Mouse (Mus musculus) thymus, adult 2 months (tissue): Measurements from ENCODE around the gene Casq1. TPM values are rescaled to one million over a fixed set of nuclear protein-coding genes. Genes with fewer than 3 reads are reported as not detected.

Experiments
- DNase-seq: peaks from one replicate; pipeline ENCODE4 v3.0.0; 2021
- H3K27ac ChIP-seq: fragments of 200-500 bp; 2 replicates; pipeline ENCODE4 v1.5.1; 2012; ENCODE audit warnings: low read length, control low read depth; ENCODE audit not compliant: control insufficient read depth, insufficient read depth
- H3K27me3 ChIP-seq: fragments of 200-500 bp; 2 replicates; pipeline ENCODE4 v1.6.1; 2012; ENCODE audit warnings: mild to moderate bottlenecking, low read length, moderate library complexity, mixed read lengths; ENCODE audit not compliant: control insufficient read depth, insufficient read depth
- H3K36me3 ChIP-seq: fragments of 200-500 bp; 2 replicates; pipeline ENCODE4 v1.6.1; 2012; ENCODE audit warnings: mild to moderate bottlenecking, low read length, moderate library complexity; ENCODE audit not compliant: control insufficient read depth, insufficient read depth
- H3K4me1 ChIP-seq: fragments of 200-500 bp; replicated peaks from 2 replicates; pipeline ENCODE4 v1.6.1; 2012; ENCODE audit warnings: low read length; ENCODE audit not compliant: control insufficient read depth, insufficient read depth
- H3K4me3 ChIP-seq: fragments of 200-500 bp; 2 replicates; pipeline ENCODE4 v1.5.1; 2012; ENCODE audit warnings: mild to moderate bottlenecking, low read length, control low read depth, moderate library complexity; ENCODE audit not compliant: control insufficient read depth, insufficient read depth
- CTCF ChIP-seq: fragments of 200-500 bp; IDR thresholded peaks from 2 replicates; pipeline ENCODE4 v1.5.1; 2012; ENCODE audit warnings: mild to moderate bottlenecking, control low read depth, low read length, moderate library complexity, borderline replicate concordance; ENCODE audit not compliant: control insufficient read depth, poor library complexity, insufficient read depth; ENCODE audit errors: extremely low read depth
- POLR2A ChIP-seq: fragments of 200-500 bp; IDR thresholded peaks from 2 replicates; pipeline ENCODE4 v1.6.1; 2012; ENCODE audit warnings: mild to moderate bottlenecking, low read length, control low read depth, moderate library complexity; ENCODE audit not compliant: control insufficient read depth, poor library complexity, insufficient read depth; ENCODE audit errors: extremely low read depth
- WGBS: fragments of 180-500 bp; shearing (Covaris S2); methylation state at CpG from one replicate; pipeline ENCODE4 v1.1.7; 2018; 5-methylcytosine and 5-hydroxymethylcytosine counted together
- polyA plus RNA-seq: library from polyadenylated mRNA; depleted of rRNA; stranded (reverse); fragments of >200 nt; gene quantifications from 2 replicates; pipeline ENCODE4 v1.2.3, GENCODE M21; 2012

Casq1 gene
- polyA plus RNA-seq, 1 experiment: 1.4 TPM

DNA sequence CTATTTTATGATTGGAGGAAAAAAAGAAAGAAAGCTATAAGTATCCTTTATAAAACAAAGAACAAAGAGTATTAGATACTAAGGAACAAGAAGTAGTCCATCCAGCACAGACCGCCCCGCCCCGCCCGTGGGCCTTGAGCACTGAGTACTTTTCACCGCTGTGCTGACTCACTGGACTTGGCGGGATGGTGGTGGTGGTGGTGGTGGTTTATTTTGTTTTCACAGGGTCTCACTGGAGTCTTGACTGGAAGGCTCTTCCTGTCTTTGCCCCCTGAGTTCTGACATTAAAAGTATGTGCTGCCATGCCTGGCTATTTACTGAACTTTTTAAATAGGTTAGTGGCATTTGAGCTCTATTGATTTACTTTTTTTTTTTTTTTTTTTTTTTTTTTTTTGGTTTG is 36.6 kb downstream of the Casq1 start:
- Histone ChIP-seq H3K4me1 (no peaks in the 10 kb centered on the region), H3K36me3 (peaks cover 67% of the 10 kb centered on the region), H3K27me3 (no peaks in the 10 kb centered on the region), H3K27ac (no peak overlapping the region), H3K4me3 (no peak overlapping the region)
- TF ChIP-seq POLR2A (no peak), CTCF (no peak)
- 98% methylated on average over 6 of the region's 6 CpGs for WGBS
- DNase-seq: no peak

DNA sequence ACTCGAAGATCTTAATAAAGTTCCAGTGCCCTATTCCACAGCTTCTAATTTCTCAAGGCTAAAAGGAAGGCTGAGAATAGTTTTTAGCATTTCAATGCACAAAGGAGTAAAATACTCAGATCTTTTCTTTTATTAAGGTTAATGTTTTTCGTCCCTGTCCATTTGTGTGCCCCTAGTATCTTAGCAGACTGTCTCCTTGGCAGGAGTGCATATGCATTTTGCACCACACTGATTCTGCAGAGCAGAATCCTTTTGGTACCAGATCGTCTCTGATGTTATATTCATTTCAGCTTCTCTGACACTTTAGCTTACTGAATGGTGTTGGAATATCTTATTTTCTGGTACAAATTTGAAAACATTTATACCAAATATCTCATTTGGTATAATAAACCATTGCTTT is 37.9 kb downstream of the Casq1 start:
- H3K36me3 ChIP-seq: peaks cover 65% of the 10 kb centered on the region
- H3K4me1 ChIP-seq: no peaks in the 10 kb centered on the region
- H3K27ac ChIP-seq: no peak overlapping the region
- 97% methylated on average over 3 of the region's 3 CpGs for WGBS
- TF ChIP-seq CTCF (no peak), POLR2A (no peak)
- no peak overlapping the region for H3K4me3 ChIP-seq
- DNase-seq: no peak
- H3K27me3 ChIP-seq: no peaks in the 10 kb centered on the region

DNA sequence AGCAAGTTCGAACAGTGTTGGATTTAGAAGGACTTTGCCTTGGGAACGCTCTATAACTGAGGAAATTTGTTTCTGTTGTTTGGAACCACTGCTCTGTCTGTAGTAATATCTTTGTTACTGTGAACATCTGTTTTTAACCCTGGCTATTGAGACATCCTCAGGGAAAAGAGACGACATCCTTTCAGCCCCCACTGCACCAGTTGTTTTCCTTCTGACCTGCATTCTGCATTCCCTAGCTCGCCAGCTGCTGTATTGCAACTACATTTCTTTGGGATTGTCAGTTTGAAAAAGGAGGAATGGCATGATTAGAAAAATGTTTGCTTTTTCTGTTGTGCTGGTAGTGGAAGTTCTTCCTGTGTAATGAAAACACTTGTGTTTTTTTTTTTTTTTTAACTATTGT is 38.8 kb downstream of the Casq1 start:
- no peaks in the 10 kb centered on the region for H3K27me3 ChIP-seq
- no peak for TF ChIP-seq POLR2A
- no peak for TF ChIP-seq CTCF
- no peak overlapping the region for H3K4me3 ChIP-seq
- no peak for DNase-seq
- no peaks in the 10 kb centered on the region for H3K4me1 ChIP-seq
- WGBS: 97% methylated on average over 4 of the region's 4 CpGs
- H3K36me3 ChIP-seq: peaks cover 61% of the 10 kb centered on the region
- H3K27ac ChIP-seq: no peak overlapping the region

DNA sequence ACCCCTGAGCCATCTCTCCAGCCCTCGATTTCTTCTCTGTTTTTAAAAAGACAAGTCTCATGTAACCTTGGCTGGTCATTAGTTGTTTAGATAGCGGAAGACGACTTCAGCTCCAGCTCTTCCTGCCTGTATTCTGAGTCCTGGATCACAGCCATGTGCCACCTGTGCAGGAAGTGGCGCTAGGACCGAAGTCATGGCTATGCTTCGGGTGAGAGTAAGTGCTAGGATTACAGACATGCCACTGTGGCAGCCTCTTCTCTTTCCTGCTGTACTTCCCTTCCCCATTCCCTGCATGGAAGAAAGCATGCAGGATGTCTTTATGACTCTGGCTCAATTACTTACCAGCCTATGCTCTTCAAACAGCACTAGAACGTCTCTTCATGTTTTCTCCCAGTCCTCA is 40.6 kb downstream of the Casq1 start:
- H3K27ac ChIP-seq: no peak overlapping the region
- TF ChIP-seq POLR2A: no peak
- no peak for TF ChIP-seq CTCF
- 58% methylated on average over 7 of the region's 7 CpGs for WGBS
- DNase-seq: no peak
- peaks cover 77% of the 10 kb centered on the region for H3K36me3 ChIP-seq
- no peak overlapping the region for H3K4me3 ChIP-seq
- no peaks in the 10 kb centered on the region for H3K27me3 ChIP-seq
- no peaks in the 10 kb centered on the region for H3K4me1 ChIP-seq

DNA sequence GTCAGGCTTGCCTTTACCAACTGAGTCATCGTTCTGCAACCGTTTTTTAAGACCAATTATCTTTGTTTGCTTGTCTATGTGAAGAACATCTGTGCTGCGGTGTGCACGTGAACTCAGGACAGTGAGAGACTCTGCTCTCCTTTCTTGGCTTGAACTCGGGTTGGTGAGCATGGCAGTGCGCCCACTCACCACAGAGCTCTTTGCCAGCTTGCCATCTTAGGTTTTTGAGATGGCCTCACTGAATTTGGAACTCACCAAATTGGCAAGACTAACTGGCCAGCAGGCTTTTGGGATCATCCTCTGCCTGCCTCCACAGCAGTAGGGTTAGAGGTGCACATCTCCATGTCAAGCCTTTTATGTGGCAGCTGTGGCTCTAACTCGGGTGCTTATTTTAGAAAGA is 41.9 kb downstream of the Casq1 start:
- H3K27ac ChIP-seq: no peak overlapping the region
- H3K4me1 ChIP-seq: no peaks in the 10 kb centered on the region
- 88% methylated on average over 7 of the region's 7 CpGs for WGBS
- peaks cover 86% of the 10 kb centered on the region for H3K36me3 ChIP-seq
- no peak for DNase-seq
- H3K4me3 ChIP-seq: no peak overlapping the region
- H3K27me3 ChIP-seq: no peaks in the 10 kb centered on the region
- TF ChIP-seq POLR2A (no peak), CTCF (no peak)

DNA sequence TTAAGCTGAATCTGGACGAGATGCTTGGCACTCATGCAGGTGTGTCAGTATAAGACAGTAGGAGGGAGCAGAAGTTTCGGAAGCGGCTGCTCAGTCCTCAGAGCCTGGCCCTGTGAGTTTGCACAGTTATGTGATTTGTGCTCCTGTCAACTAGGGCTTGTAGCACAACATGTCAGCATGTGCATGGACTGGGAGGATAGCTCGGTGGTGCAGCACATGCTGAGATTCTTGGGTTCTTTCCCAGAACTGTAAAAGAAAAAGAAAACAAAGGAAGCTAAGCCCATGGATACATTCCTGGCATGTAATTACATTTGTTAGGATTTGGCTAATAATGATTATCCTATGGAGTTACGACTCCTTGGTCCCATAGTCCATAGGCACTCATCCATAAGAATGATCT is 46.5 kb downstream of the Casq1 start:
- no peak for TF ChIP-seq CTCF
- TF ChIP-seq POLR2A: no peak
- Histone ChIP-seq H3K4me1 (no peaks in the 10 kb centered on the region), H3K27ac (no peak overlapping the region), H3K36me3 (peaks cover 64% of the 10 kb centered on the region), H3K4me3 (no peak overlapping the region), H3K27me3 (no peaks in the 10 kb centered on the region)
- WGBS: 96% methylated on average over 5 of the region's 5 CpGs
- DNase-seq: no peak

DNA sequence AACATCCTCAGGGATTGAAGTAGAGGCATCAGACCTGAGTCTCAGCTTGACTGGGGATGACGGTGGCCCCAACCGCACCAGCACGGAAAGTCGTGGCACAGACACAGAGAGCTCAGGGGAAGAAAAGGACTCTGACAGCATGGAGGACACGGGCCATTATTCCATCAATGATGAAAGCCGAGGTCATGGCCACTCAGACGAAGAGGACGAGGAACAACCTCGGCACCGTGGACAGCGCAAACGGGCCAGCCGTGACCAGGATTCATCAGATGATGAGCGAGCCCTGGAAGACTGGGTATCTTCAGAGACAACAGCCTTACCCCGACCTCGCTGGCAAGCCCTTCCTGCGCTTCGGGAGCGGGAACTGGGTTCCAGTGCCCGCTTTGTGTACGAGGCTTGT is 47.3 kb downstream of the Casq1 start:
- DNase-seq: no peak
- TF ChIP-seq CTCF: no peak
- no peak for TF ChIP-seq POLR2A
- WGBS: 95% methylated on average over 21 of the region's 21 CpGs
- H3K36me3 ChIP-seq: peaks cover 64% of the 10 kb centered on the region
- H3K27me3 ChIP-seq: no peaks in the 10 kb centered on the region
- no peak overlapping the region for H3K27ac ChIP-seq
- H3K4me3 ChIP-seq: no peak overlapping the region
- no peaks in the 10 kb centered on the region for H3K4me1 ChIP-seq
